Mouse (Mus musculus) kidney, embryonic 16.5 days (tissue): ENCODE data around the gene Gstcd. TPM values are rescaled to one million over a fixed set of nuclear protein-coding genes. Genes with fewer than 3 reads are reported as not detected.
A peak's percentile ranks its signal among the peaks of the same experiment; 100 is the strongest.

Experiments
- ATAC-seq: fragments of 200-750 bp; cut with Nextera tagmentation; 2 replicates; pipeline ENCODE4 v1.8.0; 2017; ENCODE audit warnings: moderate TSS enrichment; ENCODE audit not compliant: low FRiP score, low TSS enrichment
- H3K27ac ChIP-seq: fragments of 300-500 bp; sonication (generic); 2 replicates; pipeline ENCODE4 v1.5.1; 2014; ENCODE audit warnings: low read length
- H3K27me3 ChIP-seq: fragments of 300-500 bp; sonication (generic); 2 replicates; pipeline ENCODE4 v1.6.1; 2014; ENCODE audit warnings: low read length, control low read depth, mixed read lengths; ENCODE audit not compliant: insufficient read depth
- H3K36me3 ChIP-seq: fragments of 300-500 bp; sonication (generic); 2 replicates; pipeline ENCODE4 v1.6.1; 2014; ENCODE audit warnings: low read length, control low read depth, mixed read lengths; ENCODE audit not compliant: insufficient read depth
- H3K4me1 ChIP-seq: fragments of 300-500 bp; sonication (generic); 2 replicates; pipeline ENCODE4 v1.6.1; 2014; ENCODE audit warnings: low read length, control low read depth, mixed read lengths; ENCODE audit not compliant: insufficient read depth
- H3K4me2 ChIP-seq: fragments of 300-500 bp; sonication (generic); replicated peaks from 2 replicates; pipeline ENCODE4 v1.6.1; 2014; ENCODE audit warnings: low read depth, low read length
- H3K4me3 ChIP-seq: fragments of 300-500 bp; sonication (generic); 2 replicates; pipeline ENCODE4 v1.5.1; 2014; ENCODE audit warnings: mild to moderate bottlenecking, low read length
- H3K9ac ChIP-seq: fragments of 300-500 bp; sonication (generic); replicated peaks from 2 replicates; pipeline ENCODE4 v1.6.1; 2014; ENCODE audit warnings: low read length
- H3K9me3 ChIP-seq: fragments of 300-500 bp; sonication (generic); 2 replicates; pipeline ENCODE4 v1.6.1; 2016; ENCODE audit warnings: low read length, control low read depth
- WGBS: fragments of 180-500 bp; shearing (Covaris S2); extraction: QIAGEN DNeasy Blood & Tissue Kit; methylation state at CpG from one replicate; pipeline ENCODE4 v1.1.7; 2014; 5-methylcytosine and 5-hydroxymethylcytosine counted together
- polyA plus RNA-seq: library from polyadenylated mRNA; unstranded; fragments of >200 nt; fragmentation: Nextera tagmentation; extraction: Ambion mirVana; gene quantifications from 2 replicates; pipeline ENCODE4 v1.2.1, GENCODE M21; 2015

Gene Gstcd
- polyA plus RNA-seq, 1 experiment from 2014 or later, result 6.6 TPM

DNA sequence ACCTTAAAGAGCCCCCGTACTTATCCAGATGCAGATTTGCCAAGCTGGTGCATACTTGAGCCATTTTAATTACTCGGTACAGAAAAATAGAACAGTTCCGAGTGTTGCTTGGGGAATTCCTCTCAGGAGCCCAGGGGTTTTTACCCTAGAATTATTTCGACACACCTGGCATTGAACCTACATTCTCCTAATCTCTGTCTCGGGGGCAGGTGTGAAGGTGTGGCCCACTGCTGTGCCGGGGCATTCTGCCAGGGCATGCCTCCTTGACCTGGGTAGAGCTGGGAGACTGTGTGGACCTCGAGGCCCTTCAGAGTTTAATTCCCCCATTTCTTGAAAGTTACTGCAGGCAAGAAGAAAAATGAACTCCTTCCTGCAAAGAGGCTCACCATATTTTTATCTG, 146.2 kb downstream of the Gstcd start:
- 80% methylated on average over 7 of the region's 7 CpGs for WGBS
- Histone ChIP-seq H3K9ac (no peak overlapping the region), H3K36me3 (0 out of 2 replicates have a peak, but pooled peaks cover 3% of the 10 kb centered on the region), H3K27me3 (peaks cover 5% of the 10 kb centered on the region; the same call in 1 of the 2 replicates), H3K4me1 (peaks cover 14% of the 10 kb centered on the region), H3K4me3 (no peak overlapping the region), H3K9me3 (no peaks in the 10 kb centered on the region), H3K27ac (no peak overlapping the region), H3K4me2 (no peak overlapping the region)
- no peak for ATAC-seq

DNA sequence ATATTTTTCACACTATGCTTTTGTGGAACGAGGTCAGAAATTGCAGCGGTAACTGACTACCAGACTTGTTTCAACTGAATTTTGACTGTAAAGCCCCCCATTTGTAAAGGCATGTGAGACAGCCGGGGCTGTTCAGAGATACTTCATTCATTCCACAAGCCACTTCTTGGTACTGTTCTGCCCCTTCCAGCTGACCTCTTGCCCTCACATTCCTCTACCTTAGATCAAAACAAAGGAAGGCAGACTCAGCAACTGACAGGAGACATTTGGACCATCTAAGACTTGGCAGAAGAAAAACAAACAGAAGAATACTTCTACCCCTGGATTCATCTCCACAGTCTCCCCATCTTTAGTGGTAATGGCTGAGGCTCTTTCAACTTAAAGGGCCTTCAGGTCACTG, 147.2 kb downstream of the Gstcd start:
- 44% methylated on average over 3 of the region's 3 CpGs for WGBS
- Histone ChIP-seq H3K4me1 (peaks cover 14% of the 10 kb centered on the region), H3K4me3 (no peak overlapping the region), H3K27me3 (peaks cover 5% of the 10 kb centered on the region; the same call in 1 of the 2 replicates), H3K36me3 (0 out of 2 replicates have a peak, but pooled peaks cover 3% of the 10 kb centered on the region), H3K4me2 (no peak overlapping the region), H3K9ac (no peak overlapping the region), H3K9me3 (no peaks in the 10 kb centered on the region), H3K27ac (0 out of 2 replicates have a peak overlapping the region, but pooled peaks have one; percentile 4)
- ATAC-seq, result no peak

- Histone ChIP-seq H3K4me2 (no peak overlapping the region), H3K36me3 (0 out of 2 replicates have a peak, but pooled peaks cover 3% of the 10 kb centered on the region), H3K4me1 (peaks cover 14% of the 10 kb centered on the region), H3K4me3 (no peak overlapping the region), H3K9ac (no peak overlapping the region), H3K27ac (peak overlapping the region; percentile 55; the same call in 1 of the 2 replicates), H3K9me3 (no peaks in the 10 kb centered on the region), H3K27me3 (peaks cover 5% of the 10 kb centered on the region; the same call in 1 of the 2 replicates)
- no peak for ATAC-seq
- WGBS, result 27% methylated on average over 7 of the region's 7 CpGs
Measured at GRCm38 (mm10) chr3:132944193-132944592, 147.6 kb downstream of the Gstcd start.

DNA sequence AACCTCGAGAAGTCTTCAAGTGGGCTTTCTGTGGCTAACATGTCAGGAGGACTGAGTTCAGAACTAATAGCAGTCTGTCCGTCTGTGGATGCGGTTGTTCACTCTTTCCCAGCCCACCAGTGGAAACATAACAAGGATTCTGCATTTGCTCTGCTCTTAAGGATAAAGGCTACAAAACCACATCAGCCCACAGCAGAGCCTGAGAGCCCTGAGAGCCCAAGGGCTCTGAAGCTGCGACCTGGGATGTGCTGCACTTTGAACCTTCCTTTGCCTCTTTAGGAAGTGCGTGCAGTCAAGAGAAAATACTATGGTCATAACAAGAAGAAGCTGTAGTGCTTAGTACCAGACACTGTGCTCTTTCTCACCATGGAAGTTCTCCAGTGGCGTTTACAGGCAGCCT, 149.1 kb downstream of the Gstcd start:
- Histone ChIP-seq H3K27ac (no peak overlapping the region), H3K9me3 (no peaks in the 10 kb centered on the region), H3K27me3 (peaks cover 4% of the 10 kb centered on the region; the same call in 1 of the 2 replicates), H3K4me2 (no peak overlapping the region), H3K4me3 (no peak overlapping the region), H3K4me1 (peaks cover 14% of the 10 kb centered on the region), H3K36me3 (0 out of 2 replicates have a peak, but pooled peaks cover 3% of the 10 kb centered on the region), H3K9ac (no peak overlapping the region)
- ATAC-seq, result no peak
- WGBS, result 77% methylated on average over 6 of the region's 6 CpGs

- Histone ChIP-seq H3K9me3 (no peaks in the 10 kb centered on the region), H3K9ac (no peak overlapping the region), H3K4me1 (peaks cover 14% of the 10 kb centered on the region), H3K27me3 (no peaks in the 10 kb centered on the region), H3K27ac (no peak overlapping the region), H3K36me3 (no peaks in the 10 kb centered on the region), H3K4me3 (no peak overlapping the region), H3K4me2 (no peak overlapping the region)
- ATAC-seq, result peak; percentile 32; the same call in 1 of the 2 replicates
- WGBS, result 82% methylated on average over 10 of the region's 10 CpGs
Measured at GRCm38 (mm10) chr3:132940181-132940990, 151.4 kb downstream of the Gstcd start.

GRCm38 (mm10) chr3:132939006-132939405, 152.8 kb downstream of the Gstcd start:
- 61% methylated on average over 8 of the region's 8 CpGs for WGBS
- peak; percentile 41; the same call in 1 of the 2 replicates for ATAC-seq
- Histone ChIP-seq H3K9me3 (no peaks in the 10 kb centered on the region), H3K9ac (no peak overlapping the region), H3K4me1 (peaks cover 2% of the 10 kb centered on the region; the same call in 1 of the 2 replicates), H3K4me3 (no peak overlapping the region), H3K36me3 (no peaks in the 10 kb centered on the region), H3K27me3 (no peaks in the 10 kb centered on the region), H3K4me2 (no peak overlapping the region), H3K27ac (no peak overlapping the region)

- Histone ChIP-seq H3K27ac (no peak overlapping the region), H3K36me3 (no peaks in the 10 kb centered on the region)
Measured at GRCm38 (mm10) chr3:132934649-132935048, 157.2 kb downstream of the Gstcd start.

More at GRCm38 (mm10) chr3:132934649-132935048, 157.2 kb downstream of the Gstcd start:
- no peak overlapping the region for H3K4me2 ChIP-seq
- no peaks in the 10 kb centered on the region for H3K27me3 ChIP-seq
- no peaks in the 10 kb centered on the region for H3K9me3 ChIP-seq
- no peak overlapping the region for H3K9ac ChIP-seq
- H3K4me1 ChIP-seq, result peaks cover 2% of the 10 kb centered on the region; the same call in 1 of the 2 replicates
- ATAC-seq, result no peak
- no peak overlapping the region for H3K4me3 ChIP-seq
- WGBS, result 65% methylated on average over 2 of the region's 2 CpGs

Other genes with a start within 250 kb of the Gstcd start
- 191 and 197 TPM in 2 replicates for gene Npnt, start 141.7 kb downstream of the Gstcd start, polyA plus RNA-seq
- gene Ints12, start 193 bp downstream of the Gstcd start, polyA plus RNA-seq, result 24.5 and 26.5 TPM in 2 replicates
- gene Arhgef38, start 142.9 kb upstream of the Gstcd start, polyA plus RNA-seq, result 6.5 and 8.2 TPM in 2 replicates
- 110 and 114 TPM in 2 replicates for gene Ppa2, start 218.1 kb upstream of the Gstcd start, polyA plus RNA-seq